Mouse (Mus musculus) kidney, embryonic 14.5 days (tissue): Measurements from ENCODE around the gene Slc25a47. TPM values are rescaled to one million over a fixed set of nuclear protein-coding genes. Genes with fewer than 3 reads are reported as not detected.

Source experiments
- ATAC-seq: fragments of 200-750 bp; cut with Nextera tagmentation; 2 replicates; pipeline ENCODE4 v1.8.0; 2017; ENCODE audit warnings: moderate number of reproducible peaks, mild to moderate bottlenecking, moderate TSS enrichment, moderate library complexity; ENCODE audit not compliant: low FRiP score, low TSS enrichment
- H3K27ac ChIP-seq: fragments of 300-500 bp; sonication (generic); 2 replicates; pipeline ENCODE4 v1.5.1; 2014; ENCODE audit warnings: low read depth, mild to moderate bottlenecking, low read length, moderate library complexity, mixed read lengths
- H3K27me3 ChIP-seq: fragments of 300-500 bp; sonication (generic); 2 replicates; pipeline ENCODE4 v1.6.1; 2014; ENCODE audit warnings: mild to moderate bottlenecking, low read length; ENCODE audit not compliant: control insufficient read depth, insufficient read depth
- H3K36me3 ChIP-seq: fragments of 300-500 bp; sonication (generic); 2 replicates; pipeline ENCODE4 v1.6.1; 2014; ENCODE audit warnings: low read length, mixed read lengths; ENCODE audit not compliant: control insufficient read depth, insufficient read depth
- H3K4me1 ChIP-seq: fragments of 300-500 bp; sonication (generic); 2 replicates; pipeline ENCODE4 v1.6.1; 2014; ENCODE audit warnings: low read length, mixed read lengths; ENCODE audit not compliant: control insufficient read depth, insufficient read depth
- H3K4me2 ChIP-seq: fragments of 300-500 bp; sonication (generic); replicated peaks from 2 replicates; pipeline ENCODE4 v1.6.1; 2014; ENCODE audit warnings: low read depth, mild to moderate bottlenecking, low read length
- H3K4me3 ChIP-seq: fragments of 300-500 bp; sonication (generic); 2 replicates; pipeline ENCODE4 v1.5.1; 2014; ENCODE audit warnings: mild to moderate bottlenecking, low read length
- H3K9ac ChIP-seq: fragments of 300-500 bp; sonication (generic); 2 replicates; pipeline ENCODE4 v1.6.1; 2014; ENCODE audit warnings: low read depth, mild to moderate bottlenecking, low read length, moderate library complexity
- H3K9me3 ChIP-seq: fragments of 300-500 bp; sonication (generic); 2 replicates; pipeline ENCODE4 v1.6.1; 2016; ENCODE audit warnings: low read length; ENCODE audit not compliant: control insufficient read depth
- whole genome bisulfite sequencing: fragments of 180-500 bp; shearing (Covaris S2); extraction: QIAGEN DNeasy Blood & Tissue Kit; methylation state at CpG from one replicate; pipeline ENCODE4 v1.1.7; 2014; 5-methylcytosine and 5-hydroxymethylcytosine counted together
- polyA plus RNA-seq: library from polyadenylated mRNA; unstranded; fragments of >200 nt; fragmentation: Nextera tagmentation; extraction: Ambion mirVana; gene quantifications from 2 replicates; pipeline ENCODE4 v1.2.1, GENCODE M21; 2014

Gene Slc25a47
- 7.6 and 9.0 TPM in 2 replicates for polyA plus RNA-seq

DNA sequence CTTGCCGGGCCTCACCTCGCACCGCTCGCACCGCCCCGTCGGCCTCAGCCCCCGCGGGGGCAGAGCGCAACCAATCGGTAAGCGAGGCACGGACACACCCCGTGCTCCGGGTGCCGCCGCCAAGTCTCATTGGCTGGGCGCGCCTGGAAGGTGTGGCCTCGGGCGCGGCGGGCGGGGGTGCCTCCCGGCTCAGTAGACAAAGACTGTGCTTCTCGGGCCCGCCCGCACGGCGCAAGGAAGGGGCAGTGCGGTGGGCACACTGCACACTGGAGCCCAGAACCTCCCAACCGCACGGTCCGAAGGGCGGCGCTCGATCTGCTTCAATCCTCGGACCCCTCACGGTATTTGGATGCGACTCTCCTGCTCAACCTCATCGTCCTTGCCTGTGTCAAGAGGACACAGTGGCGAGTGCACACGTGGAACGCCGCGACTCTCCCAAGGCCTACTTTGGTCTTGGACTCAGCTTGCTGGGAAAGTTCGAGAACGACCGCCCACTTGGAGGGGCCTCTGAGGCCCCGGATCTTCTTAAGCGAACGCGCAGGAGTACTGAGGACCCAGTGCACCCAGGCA, at the start of gene Slc25a47, which contains the start of gene Slc25a29:
Gene Slc25a47 (plus strand): TSS at position 207 of the 570 bp plus-strand sequence.
Gene Slc25a29 (minus strand): TSS at position 44 of the 570 bp plus-strand sequence.
- peak within 1 kb of the TSS; percentile 98 for H3K4me2 ChIP-seq
- peaks cover 3% of the 10 kb centered on the region; the same call in 1 of the 2 replicates for H3K36me3 ChIP-seq
- under 1% methylated on average over 53 of the region's 53 CpGs for WGBS
- H3K4me1 ChIP-seq: peaks cover 33% of the 10 kb centered on the region
- peak within 1 kb of the TSS; percentile 57 for H3K27ac ChIP-seq
- H3K9ac ChIP-seq: peak within 1 kb of the TSS; percentile 77
- peak within 1 kb of the TSS; percentile 69 for H3K4me3 ChIP-seq
- no peaks in the 10 kb centered on the region for H3K9me3 ChIP-seq
- ATAC-seq: peak; percentile 98
- no peaks in the 10 kb centered on the region for H3K27me3 ChIP-seq

DNA sequence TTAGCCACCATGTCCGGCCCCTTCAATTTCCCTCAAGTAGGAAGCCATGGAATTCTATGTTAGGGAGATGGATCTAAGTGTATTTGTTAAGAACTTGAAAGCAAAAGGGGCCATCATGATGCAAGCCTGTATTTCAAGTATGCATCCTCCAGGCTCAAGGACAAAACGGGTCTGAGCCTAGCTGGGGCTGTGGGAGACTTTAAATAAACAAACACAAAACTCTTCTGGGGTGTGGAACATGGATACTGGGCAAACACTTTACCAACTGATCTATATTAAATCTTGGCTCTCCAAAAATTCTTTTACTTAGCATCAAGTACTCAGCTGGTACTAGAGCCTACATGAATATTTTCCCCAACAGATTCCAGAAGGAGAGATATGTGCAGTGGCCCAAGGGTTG, 48.5 kb upstream of the Slc25a47 start:
- Histone ChIP-seq H3K4me2 (no peak overlapping the region), H3K4me3 (no peak overlapping the region), H3K27ac (no peak overlapping the region), H3K36me3 (no peaks in the 10 kb centered on the region), H3K9me3 (0 out of 2 replicates have a peak, but pooled peaks cover 2% of the 10 kb centered on the region), H3K4me1 (peaks cover 4% of the 10 kb centered on the region; the same call in 1 of the 2 replicates), H3K9ac (no peak overlapping the region), H3K27me3 (no peaks in the 10 kb centered on the region)
- no peak for ATAC-seq
- 84% methylated on average over 2 of the region's 2 CpGs for WGBS

DNA sequence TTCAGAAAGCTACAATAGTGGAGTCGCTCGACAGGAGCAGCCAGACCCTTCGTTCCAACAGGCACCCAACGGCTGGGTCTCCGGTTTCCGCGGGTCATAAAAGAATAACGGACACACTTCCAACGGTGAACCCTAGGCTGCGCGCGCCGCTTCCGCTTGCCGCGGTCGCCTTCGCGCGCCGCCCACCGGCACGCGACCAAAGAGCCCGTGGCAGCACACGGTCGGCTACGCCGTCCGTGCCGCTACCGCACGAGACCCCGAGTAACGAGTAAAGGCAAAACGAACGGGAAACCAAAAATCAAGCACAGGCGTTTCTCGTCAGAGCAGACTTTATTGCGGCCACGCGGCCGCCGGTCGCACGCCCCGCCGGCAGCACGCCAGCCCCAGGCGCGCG, 43.7 kb upstream of the Slc25a47 start:
- Histone ChIP-seq H3K27me3 (no peaks in the 10 kb centered on the region), H3K4me3 (peak overlapping the region; percentile 100), H3K4me2 (peak overlapping the region; percentile 50), H3K36me3 (no peaks in the 10 kb centered on the region), H3K9ac (peak overlapping the region; percentile 91), H3K27ac (peak overlapping the region; percentile 96), H3K4me1 (peaks cover 17% of the 10 kb centered on the region), H3K9me3 (no peaks in the 10 kb centered on the region)
- ATAC-seq: peak; percentile 21
- under 1% methylated on average over 48 of the region's 52 CpGs for WGBS

DNA sequence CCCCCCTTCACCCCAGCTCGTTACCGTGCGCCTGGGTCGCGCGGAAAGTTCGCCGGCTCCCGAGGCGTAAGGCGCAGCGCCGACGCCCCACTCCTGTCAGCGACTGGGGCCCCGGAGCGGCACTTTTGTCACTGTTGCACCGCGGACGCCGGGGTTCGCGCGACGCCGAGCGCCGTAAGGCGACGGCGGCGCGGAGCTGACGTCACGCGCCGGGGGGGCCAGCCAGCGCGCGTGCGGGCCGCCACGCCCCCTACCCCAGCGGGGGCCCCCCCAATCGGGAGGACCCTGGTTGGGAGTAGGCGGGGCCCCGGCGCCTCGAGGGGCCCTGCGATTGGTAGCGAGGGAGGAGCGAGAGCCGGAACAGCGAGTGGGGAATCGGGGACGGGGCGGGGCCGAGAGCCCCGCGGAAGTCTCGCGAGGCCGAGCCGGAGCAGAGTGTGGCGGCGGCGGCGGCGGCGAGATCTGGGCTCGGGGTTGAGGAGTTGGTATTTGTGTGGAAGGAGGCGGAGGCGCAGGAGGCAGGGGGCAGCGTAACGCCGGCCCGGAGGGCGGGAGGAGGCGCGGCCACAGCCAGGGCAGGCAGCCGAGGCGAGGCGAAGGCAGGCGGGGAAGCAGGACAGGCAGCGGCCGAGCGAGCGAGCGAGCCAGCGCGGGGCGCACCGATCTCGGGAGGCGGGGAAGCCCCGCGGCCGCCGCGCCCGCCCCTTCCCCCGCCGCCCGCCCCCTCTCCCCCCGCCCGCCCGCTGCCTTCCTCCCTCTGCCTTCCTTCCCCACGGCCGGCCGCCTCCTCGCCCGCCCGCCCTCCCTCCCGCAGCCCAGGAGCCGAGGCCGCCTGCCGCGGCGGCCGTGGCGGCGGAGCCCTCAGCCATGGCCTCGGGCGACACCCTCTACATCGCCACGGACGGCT, 43.0 kb upstream of the Slc25a47 start, which contains the start of gene Yy1:
Gene Yy1 (plus strand): TSS at position 428 of the 907 bp plus-strand sequence.
- H3K27ac ChIP-seq: peak within 1 kb of the TSS; percentile 98
- ATAC-seq: peak; percentile 95
- no peaks in the 10 kb centered on the region for H3K36me3 ChIP-seq
- peak within 1 kb of the TSS; percentile 97 for H3K9ac ChIP-seq
- WGBS: under 1% methylated on average over 76 of the region's 127 CpGs
- peak within 1 kb of the TSS; percentile 50 for H3K4me2 ChIP-seq
- H3K4me1 ChIP-seq: peaks cover 17% of the 10 kb centered on the region
- no peaks in the 10 kb centered on the region for H3K27me3 ChIP-seq
- H3K4me3 ChIP-seq: peak within 1 kb of the TSS; percentile 100
- H3K9me3 ChIP-seq: no peaks in the 10 kb centered on the region

DNA sequence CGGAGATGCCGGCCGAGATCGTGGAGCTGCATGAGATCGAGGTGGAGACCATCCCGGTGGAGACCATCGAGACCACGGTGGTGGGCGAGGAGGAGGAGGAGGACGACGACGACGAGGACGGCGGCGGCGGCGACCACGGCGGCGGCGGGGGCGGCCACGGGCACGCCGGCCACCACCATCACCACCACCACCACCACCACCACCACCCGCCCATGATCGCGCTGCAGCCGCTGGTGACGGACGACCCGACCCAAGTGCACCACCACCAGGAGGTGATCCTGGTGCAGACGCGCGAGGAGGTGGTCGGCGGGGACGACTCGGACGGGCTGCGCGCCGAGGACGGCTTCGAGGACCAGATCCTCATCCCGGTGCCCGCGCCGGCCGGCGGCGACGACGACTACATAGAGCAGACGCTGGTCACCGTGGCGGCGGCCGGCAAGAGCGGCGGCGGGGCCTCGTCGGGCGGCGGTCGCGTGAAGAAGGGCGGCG, 42.3 kb upstream of the Slc25a47 start:
- H3K9ac ChIP-seq: peak overlapping the region; percentile 97
- H3K27me3 ChIP-seq: no peaks in the 10 kb centered on the region
- H3K36me3 ChIP-seq: no peaks in the 10 kb centered on the region
- no peaks in the 10 kb centered on the region for H3K9me3 ChIP-seq
- ATAC-seq: no peak
- H3K4me2 ChIP-seq: peak overlapping the region; percentile 39
- peak overlapping the region; percentile 100 for H3K4me3 ChIP-seq
- H3K4me1 ChIP-seq: peaks cover 17% of the 10 kb centered on the region
- WGBS: under 1% methylated on average over 28 of the region's 71 CpGs
- H3K27ac ChIP-seq: peak overlapping the region; percentile 98

DNA sequence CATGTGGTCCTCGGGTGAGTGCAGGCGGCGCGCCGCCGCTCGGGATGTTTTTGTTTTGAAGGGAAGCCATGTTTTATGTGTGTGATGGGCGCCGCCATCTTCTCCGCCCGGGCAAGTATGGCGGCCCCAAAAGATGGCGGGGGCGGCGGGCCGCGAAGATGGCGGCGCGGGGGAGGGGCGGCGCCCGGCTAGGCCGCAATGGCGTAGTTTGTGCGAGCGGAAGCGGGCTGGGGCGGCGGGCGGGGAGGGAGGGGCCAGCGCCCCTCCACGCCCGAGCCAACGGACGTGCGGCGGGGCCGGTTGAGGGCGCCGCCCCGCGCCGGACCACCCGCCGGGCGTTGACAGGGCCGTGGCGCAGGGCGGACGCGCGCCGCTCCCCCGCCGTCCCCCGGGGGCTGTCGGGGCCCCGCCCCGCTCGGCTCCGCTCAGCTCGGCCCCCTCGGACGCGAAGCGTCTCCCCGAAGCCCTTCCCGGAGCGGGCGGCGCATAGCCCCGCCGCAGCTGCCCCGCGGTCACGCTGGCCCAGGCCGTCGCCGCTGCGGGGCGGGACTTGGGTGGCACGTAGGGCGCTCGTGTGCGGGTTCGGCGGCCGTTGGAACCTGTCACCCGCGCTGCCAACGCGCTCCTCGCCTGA, 41.7 kb upstream of the Slc25a47 start:
- WGBS: under 1% methylated on average over 90 of the region's 94 CpGs
- Histone ChIP-seq H3K27me3 (no peaks in the 10 kb centered on the region), H3K9ac (peak overlapping the region; percentile 97), H3K4me3 (peak overlapping the region; percentile 100), H3K27ac (peak overlapping the region; percentile 98), H3K4me1 (peaks cover 17% of the 10 kb centered on the region), H3K9me3 (no peaks in the 10 kb centered on the region), H3K4me2 (peak overlapping the region; percentile 64), H3K36me3 (no peaks in the 10 kb centered on the region)
- ATAC-seq: peak; percentile 67

DNA sequence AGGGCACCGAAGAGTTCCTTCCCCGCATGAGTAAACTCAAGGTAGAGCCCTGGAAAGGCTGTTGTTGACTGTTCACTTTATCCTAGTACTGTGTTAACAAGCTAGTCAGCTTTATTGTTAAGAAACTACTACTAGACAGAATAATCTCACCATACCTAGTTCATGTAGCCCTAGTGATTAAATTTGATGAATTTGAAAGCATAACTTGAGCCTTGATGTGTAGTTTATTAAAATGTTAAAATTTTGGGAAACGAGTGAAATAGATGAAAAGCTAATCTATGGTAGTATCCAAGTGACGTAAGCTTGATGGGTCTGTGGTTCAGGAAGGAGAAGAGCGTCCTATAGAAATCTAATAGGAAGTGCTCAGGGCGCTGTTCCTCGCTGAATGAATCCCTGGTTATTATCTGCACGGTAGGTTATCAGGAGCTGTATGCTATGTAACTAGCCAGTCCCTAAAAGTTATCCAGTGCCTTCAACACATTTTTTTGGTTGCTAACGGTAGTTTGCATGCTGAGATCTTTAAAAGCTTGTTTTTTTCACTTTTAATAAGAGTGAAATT, 40.8 kb upstream of the Slc25a47 start:
- H3K4me2 ChIP-seq: peak overlapping the region; percentile 64
- H3K27me3 ChIP-seq: no peaks in the 10 kb centered on the region
- H3K9ac ChIP-seq: peak overlapping the region; percentile 97
- peak overlapping the region; percentile 98; the same call in 1 of the 2 replicates for H3K27ac ChIP-seq
- H3K9me3 ChIP-seq: no peaks in the 10 kb centered on the region
- H3K36me3 ChIP-seq: 0 out of 2 replicates have a peak, but pooled peaks cover 3% of the 10 kb centered on the region
- WGBS: 14% methylated on average over 9 of the region's 9 CpGs
- H3K4me3 ChIP-seq: peak overlapping the region; percentile 100
- ATAC-seq: no peak
- H3K4me1 ChIP-seq: peaks cover 17% of the 10 kb centered on the region

DNA sequence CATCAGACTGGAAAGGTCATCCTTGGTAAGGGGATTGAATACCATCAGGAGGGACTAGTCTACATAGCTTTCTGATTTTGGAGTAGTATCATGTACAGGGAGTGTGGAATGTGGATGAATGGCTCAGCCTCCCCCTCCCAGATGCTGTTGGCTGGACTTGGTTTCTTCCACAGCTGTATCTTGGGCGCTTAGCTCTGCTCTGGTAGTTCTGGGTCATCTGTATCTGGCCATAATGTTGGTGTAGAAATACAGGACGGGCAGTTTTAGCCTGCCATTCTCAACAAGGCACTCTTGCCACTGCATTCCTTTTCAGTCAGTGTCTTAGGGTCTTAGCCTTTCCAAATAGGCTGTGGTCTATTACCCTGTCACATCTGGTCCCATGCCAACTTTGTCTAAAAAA, 34.2 kb upstream of the Slc25a47 start:
- H3K9ac ChIP-seq: no peak overlapping the region
- peaks cover 9% of the 10 kb centered on the region; the same call in 1 of the 2 replicates for H3K4me1 ChIP-seq
- no peak overlapping the region for H3K4me3 ChIP-seq
- ATAC-seq: no peak
- no peaks in the 10 kb centered on the region for H3K9me3 ChIP-seq
- H3K27me3 ChIP-seq: no peaks in the 10 kb centered on the region
- peaks cover 6% of the 10 kb centered on the region; the same call in 1 of the 2 replicates for H3K36me3 ChIP-seq
- H3K4me2 ChIP-seq: no peak overlapping the region
- 49% methylated on average over 2 of the region's 2 CpGs for WGBS
- no peak overlapping the region for H3K27ac ChIP-seq
